Mouse (Mus musculus) left cerebral cortex, postnatal 25 days (tissue): ENCODE data around the gene Dusp10. TPM values are rescaled to one million over a fixed set of nuclear protein-coding genes. Genes with fewer than 3 reads are reported as not detected.

Experiments used
- DNase-seq, 2 experiments: peaks; one replicate each; pipeline ENCODE4 v3.0.0; 2022; ENCODE audit warnings: low spot score in 2 of 2, mixed read lengths in 1 of 2
- intact Hi-C: fragments of 180-260 bp; cut with DNase I; formaldehyde crosslinking; loops from one replicate; pipeline ENCODE4 v1.15.1; 2025
- total RNA-seq, 2 experiments: library from RNA; stranded (reverse); gene quantifications; 2 replicates each; pipeline ENCODE4 v1.2.3; 2021

Dusp10 gene
- total RNA-seq, 2 experiments from 2014 or later: 5.2 to 6.2 TPM

GRCm38 (mm10) chr1:184082661-184083060 lies 69.6 kb downstream of the Dusp10 start:
- DNase-seq: no peak
- intact Hi-C loops: no loop called here

DNA sequence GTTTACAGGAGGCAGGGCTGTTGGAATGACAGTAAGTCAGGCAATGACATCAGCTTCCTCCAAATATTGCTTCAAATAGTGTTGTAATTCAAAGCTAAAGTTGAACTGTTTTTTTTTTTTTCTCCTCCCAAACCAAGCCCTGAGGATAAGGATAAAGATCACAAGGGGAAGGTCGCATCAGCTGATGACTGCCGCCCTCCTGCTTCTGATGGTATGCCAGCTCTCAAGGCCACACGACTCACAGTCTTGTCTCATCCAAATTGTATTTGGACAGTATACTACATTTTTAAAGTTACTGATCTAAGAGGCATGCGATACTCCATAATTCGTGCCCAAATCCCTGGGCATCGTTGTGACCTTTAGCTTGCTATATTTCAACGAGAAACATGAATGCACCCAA lies 70.1 kb downstream of the Dusp10 start:
- intact Hi-C loops: no loop called here

DNA sequence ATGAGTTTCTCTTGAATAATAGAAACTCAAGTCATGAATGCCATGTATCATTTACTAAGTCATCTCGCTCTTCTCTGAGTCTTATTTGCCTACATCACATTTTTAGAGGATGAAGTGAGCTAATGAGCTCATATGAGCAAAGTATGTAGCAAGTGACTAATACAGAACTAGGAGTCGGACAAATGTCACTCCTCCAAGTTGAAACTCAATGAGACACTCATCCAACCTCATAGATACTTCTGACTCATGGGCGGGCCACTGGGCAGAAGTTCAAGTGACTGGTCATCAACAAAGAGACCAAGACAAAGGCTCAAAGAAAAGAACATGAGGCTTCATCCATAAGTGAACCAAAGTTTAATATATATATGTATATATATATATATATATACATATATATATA lies 71.9 kb downstream of the Dusp10 start:
- DNase-seq: no peak
- intact Hi-C loops: no loop called here

More for the DNA sequence above, 70.1 kb downstream of the Dusp10 start:
- no peak for DNase-seq

- peak in 1 of 2 experiments; percentile 52 for DNase-seq
- intact Hi-C loops: no loop called here
Measured at GRCm38 (mm10) chr1:184090515-184090914, 77.4 kb downstream of the Dusp10 start.

GRCm38 (mm10) chr1:184094914-184095313 lies 81.8 kb downstream of the Dusp10 start:
- DNase-seq: no peak
- intact Hi-C loops: no loop called here

- intact Hi-C loops: no loop called here
Measured at GRCm38 (mm10) chr1:184100414-184100813, 87.3 kb downstream of the Dusp10 start.

DNA sequence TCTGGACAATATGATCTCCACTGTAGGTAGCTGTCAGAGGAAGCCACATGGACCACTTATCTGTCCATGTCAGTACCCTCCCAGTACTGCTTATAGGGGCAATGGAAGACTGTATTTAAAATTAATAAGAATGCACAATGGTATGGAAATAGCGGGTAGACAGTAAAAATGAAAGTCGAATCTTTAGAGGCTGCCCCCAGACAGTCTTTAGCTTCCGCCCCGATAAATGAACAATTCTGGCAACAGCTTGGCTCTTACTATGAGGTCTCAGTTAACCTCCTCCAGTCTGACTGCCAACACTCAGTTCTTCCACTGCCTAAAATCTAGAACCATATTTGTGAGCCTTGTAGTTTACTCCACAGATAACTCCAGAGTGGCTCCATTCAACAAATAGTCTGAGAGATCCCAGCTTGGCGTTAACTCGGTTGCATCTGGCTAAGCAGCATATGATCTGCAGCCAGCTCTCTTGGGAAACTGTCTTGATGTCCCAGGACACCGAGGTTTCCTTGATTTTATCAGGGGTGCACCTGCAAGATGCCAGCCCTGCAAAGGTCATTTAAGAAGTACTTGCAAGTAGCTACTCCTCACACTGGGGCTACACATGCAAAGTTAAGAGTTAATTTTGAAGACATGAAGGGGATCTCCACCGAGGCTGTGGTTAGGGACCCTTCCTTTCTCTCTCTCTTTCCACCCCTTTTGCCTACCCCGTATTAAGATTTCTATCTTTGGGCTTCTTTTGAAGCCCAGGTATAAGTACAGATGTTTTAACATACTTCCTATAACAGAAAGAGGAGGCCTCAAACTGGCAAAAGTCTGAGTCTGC lies 88.0 kb downstream of the Dusp10 start:
- no peak for DNase-seq

More at GRCm38 (mm10) chr1:184100414-184100813, 87.3 kb downstream of the Dusp10 start:
- DNase-seq: no peak

DNA sequence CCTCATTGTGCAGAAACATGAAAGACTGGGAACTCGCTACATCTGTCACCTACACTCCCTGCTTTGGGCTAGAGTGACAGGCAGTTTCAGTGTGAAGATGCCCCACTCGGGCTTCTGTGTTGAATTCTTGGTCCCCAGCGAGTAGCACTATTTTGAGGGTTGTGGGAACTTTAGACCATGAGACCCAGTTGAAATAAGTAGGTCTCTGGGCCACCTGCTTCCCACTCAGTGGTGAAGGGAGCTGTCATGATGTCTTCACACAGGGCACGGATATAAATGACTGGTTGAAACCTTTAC lies 88.6 kb downstream of the Dusp10 start:
- intact Hi-C loops: no loop called here
- no peak for DNase-seq

More for the DNA sequence above, 88.0 kb downstream of the Dusp10 start:
- intact Hi-C loops: no loop called here

GRCm38 (mm10) chr1:184106832-184107231 lies 93.7 kb downstream of the Dusp10 start:
- intact Hi-C loops: no loop called here
- DNase-seq: no peak

GRCm38 (mm10) chr1:184107448-184107847 lies 94.3 kb downstream of the Dusp10 start:
- no peak for DNase-seq
- intact Hi-C loops: no loop called here

DNA sequence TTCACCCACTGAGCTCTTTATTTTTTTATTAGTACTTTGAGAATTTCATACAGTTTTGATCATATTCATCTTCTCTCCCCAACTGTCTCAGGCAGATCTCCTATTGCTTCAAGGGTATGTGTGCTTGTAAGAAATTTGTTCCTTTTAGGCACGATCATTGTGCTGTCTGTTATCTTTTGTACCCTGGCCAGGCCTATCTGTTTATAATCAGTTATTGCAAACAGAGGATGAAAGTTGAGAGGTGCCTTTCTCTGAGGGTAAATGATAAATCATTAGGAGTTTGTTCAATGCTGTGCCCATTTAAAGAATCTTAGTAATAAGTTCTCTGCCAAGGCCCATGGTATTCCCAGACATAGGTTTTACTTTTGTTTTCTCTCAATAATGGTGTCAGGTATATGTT lies 95.2 kb downstream of the Dusp10 start:
- intact Hi-C loops: no loop called here

GRCm38 (mm10) chr1:184117586-184117985 lies 104.5 kb downstream of the Dusp10 start:
- no peak for DNase-seq
- intact Hi-C loops: no loop called here

More for the DNA sequence above, 95.2 kb downstream of the Dusp10 start:
- no peak for DNase-seq

DNA sequence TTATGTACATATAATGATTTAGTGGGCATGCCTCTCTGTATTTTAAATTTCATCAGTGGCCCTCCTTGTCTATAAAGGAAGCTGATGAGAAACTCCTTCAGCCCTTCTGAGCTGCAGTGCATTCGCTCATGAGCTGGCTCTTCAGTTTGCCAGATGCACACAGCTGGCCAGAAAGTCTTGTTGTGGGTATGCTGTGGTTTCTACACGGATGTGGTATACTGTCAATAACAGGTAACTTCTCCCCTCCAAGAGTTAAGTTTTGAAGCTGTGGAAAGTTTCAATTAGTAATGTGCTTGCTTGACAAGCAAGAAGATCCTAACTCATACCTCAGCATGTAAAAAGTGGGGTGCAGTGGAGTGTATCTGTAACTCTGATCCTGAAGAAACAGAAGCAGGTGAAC lies 104.9 kb downstream of the Dusp10 start:
- DNase-seq: no peak
- intact Hi-C loops: no loop called here

GRCm38 (mm10) chr1:184118586-184118985 lies 105.5 kb downstream of the Dusp10 start:
- intact Hi-C loops: no loop called here
- no peak for DNase-seq

Other genes with a start within 250 kb of the Dusp10 start
- gene 1700056E22Rik, start 21.0 kb downstream of the Dusp10 start, total RNA-seq: under 1 TPM in 1 of 2 experiments, not detected in 1; 0.50 TPM